Mouse (Mus musculus) kidney, postnatal 0 days (tissue): ENCODE measurements around the gene Pfn3. TPM values are rescaled to one million over a fixed set of nuclear protein-coding genes. Genes with fewer than 3 reads are reported as not detected.

Experiments used
- ATAC-seq: fragments of 200-750 bp; cut with Nextera tagmentation; replicated peaks from 2 replicates; pipeline ENCODE4 v1.8.0; 2017; ENCODE audit warnings: low read depth, moderate number of reproducible peaks, moderate TSS enrichment, moderate library complexity; ENCODE audit not compliant: low FRiP score
- DNase-seq: peaks from one replicate; pipeline ENCODE4 v3.0.0-alpha.2; 2016; ENCODE audit warnings: low spot score
- H3K27ac ChIP-seq: fragments of 300-500 bp; sonication (generic); 2 replicates; pipeline ENCODE4 v1.5.1; 2014; ENCODE audit warnings: mild to moderate bottlenecking
- H3K27me3 ChIP-seq: fragments of 300-500 bp; sonication (generic); 2 replicates; pipeline ENCODE4 v1.6.1; 2014; ENCODE audit warnings: low read length, mixed read lengths; ENCODE audit not compliant: insufficient read depth
- H3K36me3 ChIP-seq: fragments of 300-500 bp; sonication (generic); 2 replicates; pipeline ENCODE4 v1.6.1; 2014; ENCODE audit warnings: low read length, mixed read lengths; ENCODE audit not compliant: insufficient read depth
- H3K4me1 ChIP-seq: fragments of 300-500 bp; sonication (generic); replicated peaks from 2 replicates; pipeline ENCODE4 v1.6.1; 2014; ENCODE audit warnings: antibody characterized with exemption, low read length, mixed read lengths; ENCODE audit not compliant: insufficient read depth
- H3K4me2 ChIP-seq: fragments of 300-500 bp; sonication (generic); 2 replicates; pipeline ENCODE4 v1.6.1; 2014; ENCODE audit warnings: mild to moderate bottlenecking, low read length, moderate library complexity, mixed read lengths
- H3K4me3 ChIP-seq: fragments of 300-500 bp; sonication (generic); replicated peaks from 2 replicates; pipeline ENCODE4 v1.5.1; 2014; ENCODE audit warnings: low read depth, low read length
- H3K9ac ChIP-seq: fragments of 300-500 bp; sonication (generic); 2 replicates; pipeline ENCODE4 v1.6.1; 2014; ENCODE audit warnings: low read depth, low read length
- H3K9me3 ChIP-seq: fragments of 300-500 bp; sonication (generic); replicated peaks from 2 replicates; pipeline ENCODE4 v1.6.1; 2016; ENCODE audit warnings: low read length, inconsistent platforms, mixed read lengths
- CTCF ChIP-seq: IDR thresholded peaks from 2 replicates; pipeline ENCODE4 v1.5.1; 2016; ENCODE audit warnings: antibody characterized with exemption, low read depth, mild to moderate bottlenecking, moderate library complexity
- WGBS: fragments of 180-500 bp; shearing (Covaris S2); extraction: QIAGEN DNeasy Blood & Tissue Kit; methylation state at CpG from one replicate; pipeline ENCODE4 v1.1.7; 2014; 5-methylcytosine and 5-hydroxymethylcytosine counted together
- polyA plus RNA-seq: library from polyadenylated mRNA; unstranded; fragments of >200 nt; fragmentation: Nextera tagmentation; extraction: Ambion mirVana; gene quantifications from 2 replicates; pipeline ENCODE4 v1.2.1, GENCODE M21; 2015

Pfn3 gene
- polyA plus RNA-seq, 1 experiment from 2014 or later: not detected

- no peak for ATAC-seq
- no peaks in the 10 kb centered on the region for H3K27me3 ChIP-seq
- TF ChIP-seq CTCF: no peak
- H3K36me3 ChIP-seq: no peaks in the 10 kb centered on the region
- WGBS: 80% methylated on average over 19 of the region's 19 CpGs
- DNase-seq: no peak
- H3K4me3 ChIP-seq: no peak overlapping the region
- 0 out of 2 replicates have a peak, but pooled peaks cover 4% of the 10 kb centered on the region for H3K4me1 ChIP-seq
- H3K27ac ChIP-seq: no peak overlapping the region
- no peak overlapping the region for H3K4me2 ChIP-seq
- no peak overlapping the region for H3K9ac ChIP-seq
- no peaks in the 10 kb centered on the region for H3K9me3 ChIP-seq
These were observed 6.4 kb downstream of the Pfn3 start for GRCm38 (mm10) chr13:55408546-55409120.

- H3K27me3 ChIP-seq: no peaks in the 10 kb centered on the region
- WGBS: 83% methylated on average over 4 of the region's 4 CpGs
- H3K36me3 ChIP-seq: no peaks in the 10 kb centered on the region
- H3K27ac ChIP-seq: no peak overlapping the region
- no peak for ATAC-seq
- no peak overlapping the region for H3K9ac ChIP-seq
- no peaks in the 10 kb centered on the region for H3K9me3 ChIP-seq
- H3K4me3 ChIP-seq: no peak overlapping the region
- no peak for DNase-seq
- H3K4me2 ChIP-seq: no peak overlapping the region
- 0 out of 2 replicates have a peak, but pooled peaks cover 4% of the 10 kb centered on the region for H3K4me1 ChIP-seq
- TF ChIP-seq CTCF: no peak
These were observed 7.7 kb downstream of the Pfn3 start for GRCm38 (mm10) chr13:55407341-55407740.

DNA sequence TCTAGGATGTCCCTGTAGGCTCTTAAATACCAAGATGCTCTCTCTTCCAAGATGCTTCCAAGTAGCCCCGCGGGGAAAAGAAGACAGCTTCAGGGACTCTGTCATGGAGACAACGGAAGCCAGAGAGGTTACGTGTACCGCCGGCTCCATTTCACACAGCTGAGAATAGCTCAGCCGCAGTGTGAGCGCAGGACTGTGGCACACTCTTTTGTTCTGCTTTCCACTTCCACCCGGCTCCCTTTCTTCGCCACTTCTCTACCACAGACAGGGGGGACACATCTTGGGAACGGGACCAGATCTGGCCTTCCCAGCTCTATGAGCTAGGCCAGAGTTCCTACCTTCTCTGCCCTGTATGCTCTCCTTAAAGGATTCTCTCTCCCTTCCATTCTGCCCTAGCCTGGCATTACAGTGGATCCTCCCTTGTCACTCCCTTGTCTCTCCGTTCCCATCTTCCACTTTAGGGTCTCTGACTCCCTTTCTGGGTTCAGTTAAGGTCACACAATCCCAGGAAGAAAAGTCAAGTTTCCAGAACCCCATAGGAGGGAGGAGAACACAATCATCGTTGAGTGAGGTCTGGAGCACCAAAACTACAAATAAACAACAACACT is 9.1 kb downstream of the Pfn3 start:
- 71% methylated on average over 13 of the region's 13 CpGs for WGBS
- Histone ChIP-seq H3K4me2 (peak overlapping the region; percentile 13; the same call in 1 of the 2 replicates), H3K9ac (peak overlapping the region; percentile 37; the same call in 1 of the 2 replicates), H3K36me3 (no peaks in the 10 kb centered on the region), H3K27ac (no peak overlapping the region), H3K9me3 (no peaks in the 10 kb centered on the region), H3K4me1 (0 out of 2 replicates have a peak, but pooled peaks cover 4% of the 10 kb centered on the region), H3K27me3 (no peaks in the 10 kb centered on the region), H3K4me3 (no peak overlapping the region)
- no peak for TF ChIP-seq CTCF
- ATAC-seq: no peak
- no peak for DNase-seq

- no peak overlapping the region for H3K4me3 ChIP-seq
These were observed 9.9 kb downstream of the Pfn3 start for GRCm38 (mm10) chr13:55404853-55405782.

GRCm38 (mm10) chr13:55403935-55404852 is 10.8 kb downstream of the Pfn3 start:
- Histone ChIP-seq H3K4me2 (no peak overlapping the region; the same call in 1 of the 2 replicates), H3K4me3 (no peak overlapping the region), H3K27me3 (no peaks in the 10 kb centered on the region), H3K36me3 (no peaks in the 10 kb centered on the region), H3K27ac (no peak overlapping the region), H3K4me1 (0 out of 2 replicates have a peak, but pooled peaks cover 4% of the 10 kb centered on the region), H3K9ac (no peak overlapping the region), H3K9me3 (no peaks in the 10 kb centered on the region)
- no peak for DNase-seq
- TF ChIP-seq CTCF: no peak
- no peak for ATAC-seq
- 63% methylated on average over 15 of the region's 15 CpGs for WGBS

More at GRCm38 (mm10) chr13:55404853-55405782, 9.9 kb downstream of the Pfn3 start:
- Histone ChIP-seq H3K9me3 (no peaks in the 10 kb centered on the region), H3K36me3 (no peaks in the 10 kb centered on the region), H3K9ac (peak overlapping the region; percentile 37; the same call in 1 of the 2 replicates), H3K4me1 (0 out of 2 replicates have a peak, but pooled peaks cover 4% of the 10 kb centered on the region), H3K4me2 (peak overlapping the region; percentile 13; the same call in 1 of the 2 replicates), H3K27me3 (no peaks in the 10 kb centered on the region), H3K27ac (no peak overlapping the region)
- TF ChIP-seq CTCF: peak; percentile 98
- peak; percentile 45 for ATAC-seq
- DNase-seq: peak; percentile 95
- 12% methylated on average over 11 of the region's 11 CpGs for WGBS
